16 mouse cellular contexts compared by ENCODE assay signal in genomic region chr16:62942418-62943410, GRCm38 (mm10).
DNase-seq lines count a peak whose midpoint lies in the region; ATAC-seq and TF ChIP-seq lines count a peak whose summit lies in the region.
"Had no signal": no experiment of that assay in that cellular context is flagged by ENCODE, and none has a peak within 500 bp of the region (broad histone marks: within the 10 kb centered on the region; RNA-seq: fewer than 3 reads in every experiment).

No protein-coding gene starts in this region.

- no peak overlapping the region for H3K4me2 ChIP-seq in hindbrain, embryonic 11.5 days (replicated peaks; ENCODE audit: low read depth, low read length)
- no peak overlapping the region for H3K4me2 ChIP-seq in hindbrain, postnatal 0 days (ENCODE audit: low read depth, low read length)
- no peak overlapping the region for H3K4me2 ChIP-seq in lung, embryonic 15.5 days
- H3K4me2 ChIP-seq in myocyte (ENCODE audit: low read depth): peak overlapping the region; percentile 8
- H3K4me2 ChIP-seq: heart, embryonic 11.5 days; intestine, embryonic 15.5 days had no signal

- no peaks in the 10 kb centered on the region for H3K79me2 ChIP-seq in myocyte (ENCODE audit: control insufficient read depth, insufficient read depth)

- no peaks in the 10 kb centered on the region for H3K9me3 ChIP-seq in hindbrain, embryonic 11.5 days (ENCODE audit: control insufficient read depth, low read length)
- no peaks in the 10 kb centered on the region for H3K9me3 ChIP-seq in hindbrain, postnatal 0 days (ENCODE audit: low read length)
- no peaks in the 10 kb centered on the region for H3K9me3 ChIP-seq in lung, embryonic 15.5 days
- H3K9me3 ChIP-seq: intestine, embryonic 15.5 days; midbrain, embryonic 10.5 days had no signal

- no peak overlapping the region for H3K27ac ChIP-seq in hindbrain, embryonic 11.5 days (ENCODE audit: low read depth, low read length)
- no peak overlapping the region for H3K27ac ChIP-seq in hindbrain, postnatal 0 days
- no peak overlapping the region for H3K27ac ChIP-seq in lung, embryonic 15.5 days
- H3K27ac ChIP-seq: intestine, embryonic 15.5 days; midbrain, embryonic 10.5 days had no signal

- H3K36me3 ChIP-seq in hindbrain, embryonic 11.5 days (ENCODE audit: control insufficient read depth, insufficient read depth, low read length): no peaks in the 10 kb centered on the region
- no peaks in the 10 kb centered on the region for H3K36me3 ChIP-seq in hindbrain, postnatal 0 days (ENCODE audit: insufficient read depth, low read length)
- no peaks in the 10 kb centered on the region for H3K36me3 ChIP-seq in lung, embryonic 15.5 days
- H3K36me3 ChIP-seq in myocyte (ENCODE audit: control insufficient read depth, insufficient read depth): no peaks in the 10 kb centered on the region
- H3K36me3 ChIP-seq: intestine, embryonic 15.5 days; midbrain, embryonic 10.5 days had no signal

- no peak for TF ChIP-seq CTCF in hindbrain, postnatal 0 days (IDR thresholded peaks at IDR 0.05; ENCODE audit: low read depth)

- DNase-seq in hindbrain, embryonic 11.5 days (ENCODE audit: low spot score): no peak
- DNase-seq in hindbrain, postnatal 0 days (ENCODE audit: low spot score): no peak
- DNase-seq in lung, postnatal 4 days: no peak
- peak; percentile 23 for DNase-seq in fat pad, adult 2 months (ENCODE audit: extremely low read depth, low read depth, low spot score)
- no peak for DNase-seq in embryo, embryonic 9.5 days (ENCODE audit: extremely low spot score)
- DNase-seq in adrenal gland, postnatal 36 days: no peak
- DNase-seq: B cell, adult 2 months; gastrocnemius, postnatal 14 days; liver, postnatal 0 days; right cerebral cortex, postnatal 4 days; thymus, adult 2 months had no signal

- H3ac ChIP-seq in myocyte (ENCODE audit: control insufficient read depth, insufficient read length): no peak overlapping the region

- peak; percentile 27; the same call in 1 of the 2 replicates for ATAC-seq in hindbrain, embryonic 11.5 days (ENCODE audit: low FRiP score)
- ATAC-seq in hindbrain, postnatal 0 days: no peak
- ATAC-seq in lung, embryonic 15.5 days (ENCODE audit: borderline replicate concordance, extremely low read depth, low FRiP score, low TSS enrichment): peak; percentile 39; the same call in 1 of the 2 replicates
- ATAC-seq: intestine, embryonic 15.5 days; liver, postnatal 0 days had no signal

- H3K4me1 ChIP-seq in hindbrain, embryonic 11.5 days (replicated peaks; ENCODE audit: control insufficient read depth, insufficient read depth, low read length): no peaks in the 10 kb centered on the region
- H3K4me1 ChIP-seq in hindbrain, postnatal 0 days (ENCODE audit: insufficient read depth, low read length): no peaks in the 10 kb centered on the region
- no peaks in the 10 kb centered on the region for H3K4me1 ChIP-seq in lung, embryonic 15.5 days
- H3K4me1 ChIP-seq: intestine, embryonic 15.5 days; midbrain, embryonic 10.5 days had no signal

- H3K27me3 ChIP-seq in hindbrain, embryonic 11.5 days (ENCODE audit: control insufficient read depth, insufficient read depth, low read length): no peaks in the 10 kb centered on the region
- H3K27me3 ChIP-seq in hindbrain, postnatal 0 days (ENCODE audit: insufficient read depth, low read length): no peaks in the 10 kb centered on the region
- H3K27me3 ChIP-seq in lung, embryonic 15.5 days: no peaks in the 10 kb centered on the region
- no peaks in the 10 kb centered on the region for H3K27me3 ChIP-seq in myocyte (ENCODE audit: control insufficient read depth, insufficient read depth, insufficient read length)
- H3K27me3 ChIP-seq: intestine, embryonic 15.5 days had no signal

- WGBS in hindbrain, embryonic 11.5 days: 81% methylated on average over 16 of the region's 16 CpGs
- 59% methylated on average over 16 of the region's 16 CpGs for WGBS in hindbrain, postnatal 0 days
- 54% methylated on average over 16 of the region's 16 CpGs for WGBS in lung, embryonic 15.5 days

- no peak overlapping the region for H3K4me3 ChIP-seq in hindbrain, embryonic 11.5 days (ENCODE audit: low read depth, low read length)
- H3K4me3 ChIP-seq in hindbrain, postnatal 0 days (ENCODE audit: low read length): no peak overlapping the region
- H3K4me3 ChIP-seq in lung, embryonic 15.5 days: no peak overlapping the region
- H3K4me3 ChIP-seq in myocyte: no peak overlapping the region
- H3K4me3 ChIP-seq: intestine, embryonic 15.5 days; midbrain, embryonic 10.5 days had no signal

- no peak for TF ChIP-seq POLR2A in myocyte (IDR thresholded peaks at IDR 0.05; ENCODE audit: insufficient read length, low read depth)

- H3K9ac ChIP-seq in hindbrain, embryonic 11.5 days (ENCODE audit: low read depth, low read length): no peak overlapping the region
- no peak overlapping the region for H3K9ac ChIP-seq in hindbrain, postnatal 0 days (replicated peaks; ENCODE audit: low read length)
- no peak overlapping the region for H3K9ac ChIP-seq in lung, embryonic 15.5 days
- H3K9ac ChIP-seq: intestine, embryonic 15.5 days; liver, postnatal 0 days had no signal

TF ChIP-seq in myocyte, 11 proteins besides CTCF, POLR2A, EP300 and RAD21:
- TF ChIP-seq TCF3 (IDR thresholded peaks at IDR 0.05; ENCODE audit: insufficient read length, low read depth) (no peak), MYOG (IDR thresholded peaks at IDR 0.05; ENCODE audit: control insufficient read depth in 1 of 3, insufficient read depth in 1 of 3, insufficient read length in 2 of 3, low read depth in 2 of 3) (no peak), CEBPB (IDR thresholded peaks at IDR 0.05; ENCODE audit: insufficient read depth, poor library complexity, severe bottlenecking) (no peak), REST (IDR thresholded peaks at IDR 0.05; ENCODE audit: insufficient read depth, insufficient read length) (no peak), SRF (IDR thresholded peaks at IDR 0.05; ENCODE audit: control insufficient read depth, insufficient read length, low read depth) (no peak), USF1 (IDR thresholded peaks at IDR 0.05; ENCODE audit: low read depth) (no peak), POLR2AphosphoS2 (IDR thresholded peaks at IDR 0.05; ENCODE audit: insufficient read length, low read depth) (no peak), TCF12 (IDR thresholded peaks at IDR 0.05; ENCODE audit: insufficient read depth, poor library complexity, severe bottlenecking) (no peak), MYOD1 (IDR thresholded peaks at IDR 0.05; ENCODE audit: control insufficient read depth in 1 of 3, insufficient read length in 2 of 3, low read depth in 2 of 3) (no peak), E2F4 (IDR thresholded peaks at IDR 0.05; ENCODE audit: insufficient read depth) (no peak), MAX (IDR thresholded peaks at IDR 0.05; ENCODE audit: low read depth) (no peak)
